Comparison of ENCODE assay signal across 7 mouse cellular contexts in the genomic region with DNA sequence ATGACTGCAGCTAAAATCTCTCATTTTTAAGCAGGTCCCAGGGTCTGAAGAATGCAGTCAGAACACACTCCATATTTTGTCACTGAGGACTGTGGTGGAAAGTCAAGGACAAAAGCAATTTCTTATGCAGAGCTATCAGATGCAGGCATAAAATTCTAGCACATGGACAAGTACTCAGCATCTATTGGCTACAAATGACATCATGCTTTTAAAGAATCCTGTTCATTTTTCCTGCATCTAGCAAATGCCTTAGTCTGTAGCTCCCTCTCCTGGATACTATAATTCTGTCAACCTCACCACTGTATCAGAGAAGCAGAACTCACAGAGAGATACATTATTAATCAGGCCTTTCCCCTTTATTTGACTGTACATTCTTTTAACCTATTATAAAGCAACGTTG.
DNase-seq lines count a peak whose midpoint lies in the region; ATAC-seq and TF ChIP-seq lines count a peak whose summit lies in the region.

No protein-coding gene starts in this region.

- no peaks in the 10 kb centered on the region for H3K4me1 ChIP-seq in lung, adult 2 months (ENCODE audit: control insufficient read depth, insufficient read depth, low read length)
- no peaks in the 10 kb centered on the region for H3K4me1 ChIP-seq in intestine, embryonic 15.5 days (replicated peaks)
- H3K4me1 ChIP-seq in midbrain, embryonic 16.5 days (ENCODE audit: control insufficient read depth, insufficient read depth, low read length), result peaks cover 8% of the 10 kb centered on the region

- TF ChIP-seq CTCF in lung, adult 2 months (IDR thresholded peaks at IDR 0.05; ENCODE audit: insufficient read depth, low read length), result no peak; the same call in 1 of the 2 replicates

- WGBS in lung, adult 2 months, result 31% methylated on average over 1 of the region's 1 CpGs
- WGBS in intestine, embryonic 15.5 days, result 36% methylated on average over 1 of the region's 1 CpGs
- 20% methylated on average over 1 of the region's 1 CpGs for WGBS in midbrain, embryonic 16.5 days

- no peak overlapping the region for H3K27ac ChIP-seq in intestine, embryonic 15.5 days
- H3K27ac ChIP-seq in midbrain, embryonic 16.5 days (ENCODE audit: low read length), result peak overlapping the region; percentile 87

- no peaks in the 10 kb centered on the region for H3K9me3 ChIP-seq in intestine, embryonic 15.5 days
- no peaks in the 10 kb centered on the region for H3K9me3 ChIP-seq in midbrain, embryonic 16.5 days (replicated peaks; ENCODE audit: control insufficient read depth, low read length, poor library complexity, severe bottlenecking)

- no peak overlapping the region for H3K4me3 ChIP-seq in lung, adult 2 months (replicated peaks; ENCODE audit: extremely low read depth, low read depth, low read length)
- no peak overlapping the region for H3K4me3 ChIP-seq in intestine, embryonic 15.5 days (replicated peaks)
- no peak overlapping the region for H3K4me3 ChIP-seq in midbrain, embryonic 16.5 days (ENCODE audit: low read depth, low read length)

- H3K4me2 ChIP-seq in intestine, embryonic 15.5 days (replicated peaks), result no peak overlapping the region
- peak overlapping the region; percentile 16; the same call in 1 of the 2 replicates for H3K4me2 ChIP-seq in midbrain, embryonic 16.5 days (ENCODE audit: low read length)

- no peaks in the 10 kb centered on the region for H3K36me3 ChIP-seq in intestine, embryonic 15.5 days
- H3K36me3 ChIP-seq in midbrain, embryonic 16.5 days (ENCODE audit: control insufficient read depth, insufficient read depth, low read length), result no peaks in the 10 kb centered on the region

- H3K27me3 ChIP-seq in intestine, embryonic 15.5 days (replicated peaks), result no peaks in the 10 kb centered on the region
- no peaks in the 10 kb centered on the region for H3K27me3 ChIP-seq in midbrain, embryonic 16.5 days (ENCODE audit: control insufficient read depth, insufficient read depth, low read depth, low read length)

- no peak for TF ChIP-seq POLR2A in lung, adult 2 months (IDR thresholded peaks at IDR 0.05; ENCODE audit: borderline replicate concordance, extremely low read depth, low read depth, low read length)

- DNase-seq in lung, postnatal 10 days, result peak; percentile 61
- no peak for DNase-seq in lung, adult 2 months
- peak; percentile 49 for DNase-seq in embryo, embryonic 9.5 days (ENCODE audit: extremely low spot score)

- H3K9ac ChIP-seq in intestine, embryonic 15.5 days, result no peak overlapping the region
- peak overlapping the region; percentile 45; the same call in 1 of the 2 replicates for H3K9ac ChIP-seq in midbrain, embryonic 16.5 days (ENCODE audit: low read depth, low read length)

- peak; percentile 43 for ATAC-seq in activated CD4-positive, CD25-positive, alpha-beta regulatory T cell, adult 4 months
- ATAC-seq in intestine, embryonic 15.5 days, result peak; percentile 62; the same call in 1 of the 2 replicates
- ATAC-seq in midbrain, embryonic 16.5 days, result peak; percentile 95
- no peak for ATAC-seq in monocyte, adult 5-6 weeks (replicated peaks; ENCODE audit: insufficient number of reproducible peaks, low FRiP score, low TSS enrichment, poor library complexity, severe bottlenecking)
